Mouse (Mus musculus): ENCODE measurements around the gene Cotl1. TPM values are rescaled to one million over a fixed set of nuclear protein-coding genes. Genes with fewer than 3 reads are reported as not detected.
"Not testable (repeated sequence)": the region's sequence is repeated elsewhere in the genome, so short reads cannot be mapped to it uniquely, and the experiment has no call there.

Gene Cotl1
- polyA plus RNA-seq, 1 experiment from 2014 or later: 38.1 TPM

DNA sequence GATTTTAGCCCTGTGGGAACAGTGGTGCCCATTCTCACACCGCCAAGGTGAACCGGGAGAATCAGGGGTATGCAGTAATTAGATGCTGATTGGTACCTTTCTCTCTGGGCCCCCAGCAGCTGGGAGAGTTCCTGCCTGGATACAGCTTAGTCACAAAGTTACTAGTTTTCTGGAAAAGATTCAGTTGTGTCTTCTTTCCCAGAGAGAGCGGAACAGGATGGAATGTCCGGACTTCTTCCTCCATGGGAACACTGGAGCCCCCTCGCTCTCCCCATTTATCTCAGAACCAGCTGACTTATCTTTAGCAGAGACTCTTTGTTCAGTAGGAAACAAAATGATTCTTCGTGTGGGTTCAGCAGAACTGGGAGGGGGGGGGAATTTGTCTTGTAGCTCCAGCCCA, 22.4 kb upstream of the Cotl1 start:
- Histone ChIP-seq H3K9me3 (replicated peaks; ENCODE audit: control insufficient read depth, low read length) (no peaks in the 10 kb centered on the region), H3K27ac (ENCODE audit: low read length) (no peak overlapping the region), H3K27me3 (ENCODE audit: control insufficient read depth, insufficient read depth, low read depth, low read length) (no peaks in the 10 kb centered on the region), H3K4me2 (ENCODE audit: low read depth, low read length) (peak overlapping the region; percentile 89), H3K4me1 (ENCODE audit: control insufficient read depth, low read depth, low read length) (peaks cover 13% of the 10 kb centered on the region), H3K36me3 (ENCODE audit: control insufficient read depth, insufficient read depth) (no peaks in the 10 kb centered on the region), H3K4me3 (ENCODE audit: low read depth, low read length) (peak overlapping the region; percentile 71), H3K9ac (ENCODE audit: low read depth, low read length) (peak overlapping the region; percentile 73)
- WGBS (ENCODE audit: insufficient replicate concordance): 14% methylated on average over 6 of the region's 6 CpGs
- ATAC-seq (ENCODE audit: low read depth): no peak

GRCm38 (mm10) chr8:119862390-119862734, 22.0 kb upstream of the Cotl1 start:
- Histone ChIP-seq H3K9me3 (replicated peaks; ENCODE audit: control insufficient read depth, low read length) (no peaks in the 10 kb centered on the region), H3K4me2 (ENCODE audit: low read depth, low read length) (peak overlapping the region; percentile 89), H3K9ac (ENCODE audit: low read depth, low read length) (peak overlapping the region; percentile 73), H3K27ac (ENCODE audit: low read length) (peak overlapping the region; percentile 33; the same call in 1 of the 2 replicates), H3K27me3 (ENCODE audit: control insufficient read depth, insufficient read depth, low read depth, low read length) (no peaks in the 10 kb centered on the region), H3K4me1 (ENCODE audit: control insufficient read depth, low read depth, low read length) (peaks cover 13% of the 10 kb centered on the region), H3K4me3 (ENCODE audit: low read depth, low read length) (peak overlapping the region; percentile 71), H3K36me3 (ENCODE audit: control insufficient read depth, insufficient read depth) (no peaks in the 10 kb centered on the region)
- ATAC-seq (ENCODE audit: low read depth): no peak
- 0% methylated on average over 12 of the region's 19 CpGs for WGBS (ENCODE audit: insufficient replicate concordance)

DNA sequence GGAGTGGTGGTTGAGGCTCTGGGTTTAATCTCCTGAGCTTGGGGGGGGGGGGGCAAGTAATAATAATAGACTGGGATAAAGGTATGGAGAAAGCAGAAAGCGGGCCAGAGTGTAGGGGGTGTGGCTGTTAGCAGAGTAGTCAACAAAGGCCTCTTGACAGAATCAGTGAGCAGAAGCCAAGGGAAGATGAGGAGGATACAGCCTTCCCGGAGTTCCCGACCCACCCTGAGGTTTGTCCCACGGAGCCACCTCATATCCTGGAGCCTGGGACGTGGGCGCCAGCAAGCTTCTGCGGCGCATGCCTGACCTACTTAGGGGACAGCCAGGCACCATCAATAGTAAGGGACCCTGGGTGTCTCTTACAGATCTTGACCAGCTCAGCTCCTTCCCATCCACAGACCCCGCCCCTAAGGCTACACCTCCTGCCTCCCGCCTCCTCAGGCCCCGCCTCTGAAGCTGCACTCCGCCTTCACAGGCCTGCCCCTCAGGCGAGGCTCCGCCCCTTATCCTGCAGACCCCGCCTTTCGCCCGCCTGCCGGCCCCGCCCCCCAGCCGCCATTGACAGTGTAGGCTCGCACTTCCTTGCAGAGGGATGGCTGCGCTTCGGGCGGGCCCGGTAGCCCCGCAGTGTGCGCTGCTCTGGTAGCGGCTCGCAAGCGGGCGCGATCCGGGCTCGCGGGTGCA, 21.5 kb upstream of the Cotl1 start, which contains the start of gene Klhl36:
Klhl36 (plus strand) TSS at position 561 of the 684 bp plus-strand sequence.
- Histone ChIP-seq H3K4me2 (ENCODE audit: low read depth, low read length) (peak within 1 kb of the TSS; percentile 89), H3K9me3 (replicated peaks; ENCODE audit: control insufficient read depth, low read length) (no peaks in the 10 kb centered on the region), H3K9ac (ENCODE audit: low read depth, low read length) (peak within 1 kb of the TSS; percentile 73), H3K36me3 (ENCODE audit: control insufficient read depth, insufficient read depth) (no peaks in the 10 kb centered on the region), H3K27ac (ENCODE audit: low read length) (peak within 1 kb of the TSS; percentile 33; the same call in 1 of the 2 replicates), H3K4me3 (ENCODE audit: low read depth, low read length) (peak within 1 kb of the TSS; percentile 71), H3K27me3 (ENCODE audit: control insufficient read depth, insufficient read depth, low read depth, low read length) (no peaks in the 10 kb centered on the region), H3K4me1 (ENCODE audit: control insufficient read depth, low read depth, low read length) (peaks cover 13% of the 10 kb centered on the region)
- WGBS (ENCODE audit: insufficient replicate concordance): under 1% methylated on average over 35 of the region's 35 CpGs
- peak; percentile 95 for ATAC-seq (ENCODE audit: low read depth)

DNA sequence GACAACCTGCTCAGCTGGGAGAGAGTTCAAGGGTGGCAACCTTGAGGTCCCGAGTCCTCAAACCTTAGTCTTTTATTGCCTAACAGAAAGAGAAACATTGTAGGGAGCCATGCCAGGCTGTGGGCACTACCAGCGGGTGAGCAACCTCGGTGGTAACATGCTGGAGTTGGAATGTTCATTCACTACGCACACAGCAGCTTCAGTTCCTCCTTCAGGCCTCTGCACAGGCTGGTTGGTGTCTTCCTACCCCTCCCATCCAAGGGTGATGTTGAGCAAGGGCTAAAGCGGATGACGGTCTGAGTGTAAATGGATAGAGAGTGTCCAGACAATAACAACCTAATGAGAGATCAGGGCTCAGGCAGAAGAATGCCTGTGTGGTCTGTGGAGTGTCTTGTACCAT, 17.4 kb upstream of the Cotl1 start:
- Histone ChIP-seq H3K4me2 (ENCODE audit: low read depth, low read length) (no peak overlapping the region), H3K4me3 (ENCODE audit: low read depth, low read length) (no peak overlapping the region), H3K36me3 (ENCODE audit: control insufficient read depth, insufficient read depth) (no peaks in the 10 kb centered on the region), H3K9ac (ENCODE audit: low read depth, low read length) (no peak overlapping the region), H3K9me3 (replicated peaks; ENCODE audit: control insufficient read depth, low read length) (no peaks in the 10 kb centered on the region), H3K27ac (ENCODE audit: low read length) (no peak overlapping the region), H3K27me3 (ENCODE audit: control insufficient read depth, insufficient read depth, low read depth, low read length) (no peaks in the 10 kb centered on the region), H3K4me1 (ENCODE audit: control insufficient read depth, low read depth, low read length) (peaks cover 11% of the 10 kb centered on the region)
- ATAC-seq (ENCODE audit: low read depth): no peak
- 30% methylated on average over 6 of the region's 6 CpGs for WGBS (ENCODE audit: insufficient replicate concordance)

GRCm38 (mm10) chr8:119855656-119856055, 15.3 kb upstream of the Cotl1 start:
- no peak overlapping the region for H3K27ac ChIP-seq (ENCODE audit: low read length)
- H3K9me3 ChIP-seq (replicated peaks; ENCODE audit: control insufficient read depth, low read length): no peaks in the 10 kb centered on the region
- no peaks in the 10 kb centered on the region; the same call in 1 of the 2 replicates for H3K4me1 ChIP-seq (ENCODE audit: control insufficient read depth, low read depth, low read length)
- ATAC-seq (ENCODE audit: low read depth): no peak
- H3K4me3 ChIP-seq (ENCODE audit: low read depth, low read length): no peak overlapping the region
- 60% methylated on average over 5 of the region's 5 CpGs for WGBS (ENCODE audit: insufficient replicate concordance)
- no peak overlapping the region for H3K9ac ChIP-seq (ENCODE audit: low read depth, low read length)
- no peak overlapping the region for H3K4me2 ChIP-seq (ENCODE audit: low read depth, low read length)
- no peaks in the 10 kb centered on the region for H3K36me3 ChIP-seq (ENCODE audit: control insufficient read depth, insufficient read depth)
- H3K27me3 ChIP-seq (ENCODE audit: control insufficient read depth, insufficient read depth, low read depth, low read length): no peaks in the 10 kb centered on the region

DNA sequence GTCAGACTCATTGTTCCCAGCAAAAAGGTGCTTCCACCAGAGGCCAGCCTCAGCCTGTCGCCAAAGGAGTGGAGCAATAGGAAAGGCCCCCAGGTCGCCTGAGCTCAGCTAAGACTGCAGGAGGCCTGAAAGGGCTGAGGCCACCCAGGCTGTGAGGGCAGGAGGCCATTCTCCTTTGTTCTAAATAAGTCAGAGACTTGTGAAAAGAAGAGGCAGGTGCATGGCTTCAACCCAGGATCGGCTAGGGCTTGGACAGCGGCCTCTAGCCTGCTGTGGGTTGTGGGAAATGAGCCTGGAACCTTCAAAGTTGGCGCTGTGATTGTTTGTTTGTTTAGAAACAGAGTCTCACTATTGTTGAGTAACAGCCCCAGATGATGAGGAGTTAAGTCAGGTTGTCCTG, 13.7 kb upstream of the Cotl1 start:
- 51% methylated on average over 5 of the region's 5 CpGs for WGBS (ENCODE audit: insufficient replicate concordance)

GRCm38 (mm10) chr8:119853521-119853920, 13.2 kb upstream of the Cotl1 start:
- Histone ChIP-seq H3K4me3 (ENCODE audit: low read depth, low read length) (no peak overlapping the region), H3K9me3 (replicated peaks; ENCODE audit: control insufficient read depth, low read length) (no peaks in the 10 kb centered on the region), H3K27me3 (ENCODE audit: control insufficient read depth, insufficient read depth, low read depth, low read length) (no peaks in the 10 kb centered on the region), H3K27ac (ENCODE audit: low read length) (no peak overlapping the region), H3K4me2 (ENCODE audit: low read depth, low read length) (no peak overlapping the region), H3K9ac (ENCODE audit: low read depth, low read length) (no peak overlapping the region), H3K36me3 (ENCODE audit: control insufficient read depth, insufficient read depth) (no peaks in the 10 kb centered on the region), H3K4me1 (ENCODE audit: control insufficient read depth, low read depth, low read length) (no peaks in the 10 kb centered on the region; the same call in 1 of the 2 replicates)
- ATAC-seq (ENCODE audit: low read depth): no peak
- 41% methylated on average over 8 of the region's 8 CpGs for WGBS (ENCODE audit: insufficient replicate concordance)

More for the DNA sequence above, 13.7 kb upstream of the Cotl1 start:
- H3K36me3 ChIP-seq (ENCODE audit: control insufficient read depth, insufficient read depth): no peaks in the 10 kb centered on the region
- H3K4me1 ChIP-seq (ENCODE audit: control insufficient read depth, low read depth, low read length): no peaks in the 10 kb centered on the region; the same call in 1 of the 2 replicates
- H3K27ac ChIP-seq (ENCODE audit: low read length): no peak overlapping the region
- H3K4me2 ChIP-seq (ENCODE audit: low read depth, low read length): no peak overlapping the region
- no peak overlapping the region for H3K9ac ChIP-seq (ENCODE audit: low read depth, low read length)
- no peak for ATAC-seq (ENCODE audit: low read depth)
- no peaks in the 10 kb centered on the region for H3K27me3 ChIP-seq (ENCODE audit: control insufficient read depth, insufficient read depth, low read depth, low read length)
- H3K4me3 ChIP-seq (ENCODE audit: low read depth, low read length): no peak overlapping the region
- no peaks in the 10 kb centered on the region for H3K9me3 ChIP-seq (replicated peaks; ENCODE audit: control insufficient read depth, low read length)

DNA sequence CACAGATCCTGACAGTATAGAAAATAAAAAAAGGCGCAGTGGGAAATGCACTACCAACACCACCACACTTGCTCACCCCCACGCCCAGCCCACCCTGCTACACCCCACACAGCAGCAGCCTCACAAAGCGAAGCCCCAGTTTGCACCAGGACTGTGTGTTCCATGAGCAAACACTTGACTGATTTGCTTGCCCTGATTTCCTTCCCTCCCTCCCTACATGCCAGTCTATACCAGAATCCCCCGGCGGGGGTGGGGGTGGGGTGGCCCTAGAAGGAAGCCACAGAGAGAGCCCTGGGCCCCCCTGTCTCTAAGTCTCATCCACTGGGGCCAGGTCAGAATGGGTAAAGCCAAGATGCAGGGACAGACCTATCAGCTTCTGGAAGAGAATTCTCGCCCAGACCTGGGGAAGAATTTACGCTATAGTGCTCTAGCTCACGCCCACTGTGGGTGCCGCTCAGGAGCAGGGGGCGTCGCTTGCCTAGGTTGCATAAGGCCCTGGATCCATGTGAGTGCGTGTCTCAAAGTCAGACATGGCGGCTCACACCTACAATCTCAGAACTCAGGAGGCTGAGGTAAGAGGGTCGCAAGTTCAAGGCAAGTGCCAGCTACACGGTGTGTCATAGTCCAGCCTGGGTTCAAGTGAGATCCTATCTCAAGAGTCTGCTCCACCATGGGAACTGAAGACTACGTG, 7.0 kb upstream of the Cotl1 start:
- H3K9me3 ChIP-seq (replicated peaks; ENCODE audit: control insufficient read depth, low read length): no peaks in the 10 kb centered on the region

GRCm38 (mm10) chr8:119845741-119846140, 5.4 kb upstream of the Cotl1 start:
- H3K4me1 ChIP-seq (ENCODE audit: control insufficient read depth, low read depth, low read length); H3K9me3 ChIP-seq (replicated peaks; ENCODE audit: control insufficient read depth, low read length); ATAC-seq (ENCODE audit: low read depth); H3K36me3 ChIP-seq (ENCODE audit: control insufficient read depth, insufficient read depth); H3K27ac ChIP-seq (ENCODE audit: low read length); H3K4me3 ChIP-seq (ENCODE audit: low read depth, low read length); H3K27me3 ChIP-seq (ENCODE audit: control insufficient read depth, insufficient read depth, low read depth, low read length); H3K9ac ChIP-seq (ENCODE audit: low read depth, low read length); H3K4me2 ChIP-seq (ENCODE audit: low read depth, low read length): not testable (repeated sequence)
- WGBS (ENCODE audit: insufficient replicate concordance): 61% methylated on average over 7 of the region's 7 CpGs

More for the DNA sequence above, 7.0 kb upstream of the Cotl1 start:
- no peak for ATAC-seq (ENCODE audit: low read depth)
- Histone ChIP-seq H3K4me1 (ENCODE audit: control insufficient read depth, low read depth, low read length) (no peaks in the 10 kb centered on the region), H3K27ac (ENCODE audit: low read length) (no peak overlapping the region), H3K4me2 (ENCODE audit: low read depth, low read length) (no peak overlapping the region), H3K36me3 (ENCODE audit: control insufficient read depth, insufficient read depth) (no peaks in the 10 kb centered on the region), H3K4me3 (ENCODE audit: low read depth, low read length) (no peak overlapping the region), H3K9ac (ENCODE audit: low read depth, low read length) (no peak overlapping the region), H3K27me3 (ENCODE audit: control insufficient read depth, insufficient read depth, low read depth, low read length) (no peaks in the 10 kb centered on the region)
- 53% methylated on average over 16 of the region's 16 CpGs for WGBS (ENCODE audit: insufficient replicate concordance)
